Mouse (Mus musculus) B cell, adult 2 months (primary cell): ENCODE measurements around the gene Gm20795.
"Not testable (repeated sequence)": the region's sequence is repeated elsewhere in the genome, so short reads cannot be mapped to it uniquely, and the experiment has no call there.

ENCODE experiments used
- DNase-seq, 2 experiments: peaks; one replicate each; pipeline ENCODE4 v3.0.0; 2022

The Gm20795 gene

DNA sequence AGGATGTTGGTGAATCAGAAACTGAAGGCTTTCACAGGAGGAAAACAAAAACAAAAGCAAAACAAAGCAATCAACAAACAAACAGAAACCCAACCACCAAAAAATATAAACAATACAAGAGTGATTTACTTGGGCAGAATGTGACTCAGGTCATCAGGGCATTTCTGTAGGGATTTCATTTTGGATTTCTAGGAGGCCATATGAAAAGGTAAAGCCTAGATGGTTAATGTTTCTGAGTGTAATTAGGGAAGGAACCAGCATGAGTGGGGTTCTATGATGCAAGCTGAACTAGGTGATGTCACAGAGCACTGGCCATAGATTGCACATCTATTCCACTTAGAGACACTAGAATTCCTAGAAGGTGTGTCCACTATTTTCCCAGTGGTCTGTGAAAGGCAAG lies at the start of gene Gm20795:
Gene Gm20795, plus strand, starts transcription at position 301 of the 400 bp plus-strand sequence.
- DNase-seq = not testable (repeated sequence)

DNA sequence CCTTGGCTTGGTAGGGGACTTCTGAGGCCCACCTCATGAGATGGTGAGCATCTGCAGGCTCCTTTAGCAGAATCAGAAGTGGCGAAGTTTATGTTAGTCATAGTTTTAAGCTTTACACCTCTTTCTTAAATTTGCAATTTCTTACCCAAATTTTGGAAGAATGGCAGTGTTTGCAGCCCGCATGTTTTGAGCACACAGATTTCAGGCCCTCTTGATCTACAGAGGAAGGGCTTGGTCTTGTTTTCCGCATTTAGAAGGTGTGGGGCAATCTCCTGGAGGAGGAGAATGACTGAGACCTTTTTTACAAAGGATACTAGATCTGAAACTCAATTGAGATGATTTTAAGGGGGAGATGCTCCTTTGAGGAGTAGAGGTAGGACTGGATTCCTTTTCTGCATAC lies 29.0 kb upstream of the Gm20795 start, which contains the start of gene Gm21797:
Gene Gm21797, minus strand, starts transcription at position 101 of the 400 bp plus-strand sequence.
- DNase-seq = not testable (repeated sequence)
